Mouse (Mus musculus): ENCODE data around the gene Rtn4rl2. TPM values are rescaled to one million over a fixed set of nuclear protein-coding genes. Genes with fewer than 3 reads are reported as not detected.
"Not testable (repeated sequence)": the region's sequence is repeated elsewhere in the genome, so short reads cannot be mapped to it uniquely, and the experiment has no call there.

The Rtn4rl2 gene
- 100 to 1,000 TPM in 1 of 2 experiments, 10 to 100 TPM in 1; 99.5 to 113 TPM for total RNA-seq (2021)
- long read RNA-seq, experiment 1, transcript Rtn4rl2-203 (3 exons, 1,303 nt): major isoform, 74 of 111 reads
- long read RNA-seq, experiment 1, partial matches to known transcripts: 9 of 111 reads
- long read RNA-seq, experiment 1, other reads (novel, unspliced or antisense): 28 of 111 reads
- long read RNA-seq, experiment 2, transcript Rtn4rl2-203 (3 exons, 1,303 nt): major isoform, 65 of 107 reads
- long read RNA-seq, experiment 2, partial matches to known transcripts: 8 of 107 reads
- long read RNA-seq, experiment 2, other reads (novel, unspliced or antisense): 34 of 107 reads

DNA sequence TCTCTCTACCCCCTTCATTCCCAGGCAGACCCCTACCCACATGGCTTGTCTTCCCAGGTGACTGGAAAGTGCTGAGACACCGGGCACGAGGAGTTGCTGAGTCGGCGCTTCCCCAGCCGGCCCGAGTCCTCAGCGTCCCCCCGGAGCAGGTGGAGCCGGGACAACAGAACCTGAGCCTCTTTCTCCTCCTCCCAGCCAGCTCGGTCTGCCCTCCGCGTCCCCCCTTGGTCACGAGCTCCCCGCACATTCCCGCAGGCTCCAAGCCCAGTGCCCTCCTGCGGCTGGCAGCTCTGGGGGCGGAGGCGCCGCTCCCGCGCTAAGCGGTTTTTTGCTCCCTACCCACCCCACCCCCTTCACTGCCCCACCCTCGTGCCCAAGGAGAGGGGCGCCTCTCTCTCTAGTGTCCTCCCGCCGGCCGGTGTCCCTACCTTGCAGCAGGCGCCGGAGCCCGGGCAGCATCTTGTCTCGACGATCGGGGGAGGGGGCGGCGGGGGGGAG is at the start of gene Rtn4rl2:
TSS of gene Rtn4rl2 (minus strand) at position 477 of the 498 bp plus-strand sequence.
- DNase-seq (ENCODE audit: extremely low spot score in 1 of 2, low spot score in 2 of 2): peak in 1 of 2 experiments; percentile 37
- intact Hi-C loops (cut with DNase I): loop anchor here (10.0 kb wide), 1 partner anchor 331 kb away; no protein-coding TSS in a partner anchor
- Histone ChIP-seq H3K4me3 (peak within 1 kb of the TSS; percentile 81), H3K27ac (peak within 1 kb of the TSS; percentile 91)
- TF ChIP-seq CTCF (IDR thresholded peaks at IDR 0.05): no peak

GRCm38 (mm10) chr2:84935065-84935464 is 48.6 kb upstream of the Rtn4rl2 start:
- intact Hi-C loops (cut with DNase I): no loop called here
- DNase-seq (ENCODE audit: extremely low spot score in 1 of 2, low spot score in 2 of 2): no peak
- Histone ChIP-seq H3K27ac (no peak overlapping the region), H3K4me3 (no peak overlapping the region)
- no peak for TF ChIP-seq CTCF (IDR thresholded peaks at IDR 0.05)

DNA sequence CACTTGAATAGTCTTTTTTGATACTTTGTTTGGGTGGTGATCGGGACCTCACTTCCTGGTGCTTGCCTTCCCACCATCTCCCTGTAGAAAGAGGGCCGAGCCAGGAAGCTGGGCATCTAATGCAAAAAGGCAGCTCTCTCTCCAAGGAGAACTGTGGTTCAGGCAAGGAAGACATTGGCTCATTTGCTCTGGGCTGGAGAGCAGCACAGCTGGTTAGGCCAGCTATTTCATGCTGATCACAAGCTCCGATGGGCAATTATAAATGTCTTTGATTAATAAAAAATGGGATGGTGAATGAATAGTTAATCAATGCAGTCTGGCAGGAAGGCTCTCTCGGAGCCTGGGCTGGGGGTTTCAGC is 48.1 kb upstream of the Rtn4rl2 start:
- intact Hi-C loops (cut with DNase I): no loop called here
- Histone ChIP-seq H3K27ac (no peak overlapping the region), H3K4me3 (no peak overlapping the region)
- TF ChIP-seq CTCF (IDR thresholded peaks at IDR 0.05): no peak
- no peak for DNase-seq (ENCODE audit: extremely low spot score in 1 of 2, low spot score in 2 of 2)

- Histone ChIP-seq H3K4me3 (no peak overlapping the region), H3K27ac (no peak overlapping the region)
- DNase-seq (ENCODE audit: extremely low spot score in 1 of 2, low spot score in 2 of 2): no peak
- intact Hi-C loops (cut with DNase I): no loop called here
- no peak for TF ChIP-seq CTCF (IDR thresholded peaks at IDR 0.05)
Measured at GRCm38 (mm10) chr2:84933992-84934648, 47.6 kb upstream of the Rtn4rl2 start.

GRCm38 (mm10) chr2:84930186-84930585 is 43.7 kb upstream of the Rtn4rl2 start:
- Histone ChIP-seq H3K27ac (no peak overlapping the region), H3K4me3 (no peak overlapping the region)
- intact Hi-C loops (cut with DNase I): no loop called here
- TF ChIP-seq CTCF (IDR thresholded peaks at IDR 0.05): no peak
- DNase-seq (ENCODE audit: extremely low spot score in 1 of 2, low spot score in 2 of 2): no peak

DNA sequence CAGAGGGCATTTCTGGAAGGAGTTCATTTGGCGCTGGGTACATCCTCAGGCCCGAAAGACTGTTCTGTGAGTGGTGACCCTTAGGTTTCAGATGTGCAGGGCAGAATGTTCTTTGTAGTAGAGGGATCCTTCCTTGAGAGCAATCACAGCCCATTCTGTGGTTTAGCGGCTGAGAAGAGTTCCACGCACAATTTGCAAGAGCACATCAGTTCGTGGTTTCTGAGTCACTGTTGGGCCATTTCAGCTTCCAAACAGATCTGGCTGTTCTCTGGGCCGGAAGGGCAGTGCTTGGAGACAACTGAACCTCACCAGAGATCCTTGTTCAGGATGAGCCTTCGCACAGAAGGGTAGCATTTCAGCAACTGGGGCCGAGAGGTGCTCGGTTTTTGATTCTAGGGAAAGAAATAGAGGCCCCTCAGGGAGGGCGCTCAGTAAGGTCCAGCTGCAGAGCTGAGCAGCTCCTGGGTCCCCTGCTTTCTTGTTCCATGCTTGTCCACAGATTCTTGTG is 33.1 kb upstream of the Rtn4rl2 start:
- TF ChIP-seq CTCF (IDR thresholded peaks at IDR 0.05): no peak
- H3K4me3 ChIP-seq: no peak overlapping the region
- no peak for DNase-seq (ENCODE audit: extremely low spot score in 1 of 2, low spot score in 2 of 2)
- intact Hi-C loops (cut with DNase I): no loop called here
- no peak overlapping the region for H3K27ac ChIP-seq

DNA sequence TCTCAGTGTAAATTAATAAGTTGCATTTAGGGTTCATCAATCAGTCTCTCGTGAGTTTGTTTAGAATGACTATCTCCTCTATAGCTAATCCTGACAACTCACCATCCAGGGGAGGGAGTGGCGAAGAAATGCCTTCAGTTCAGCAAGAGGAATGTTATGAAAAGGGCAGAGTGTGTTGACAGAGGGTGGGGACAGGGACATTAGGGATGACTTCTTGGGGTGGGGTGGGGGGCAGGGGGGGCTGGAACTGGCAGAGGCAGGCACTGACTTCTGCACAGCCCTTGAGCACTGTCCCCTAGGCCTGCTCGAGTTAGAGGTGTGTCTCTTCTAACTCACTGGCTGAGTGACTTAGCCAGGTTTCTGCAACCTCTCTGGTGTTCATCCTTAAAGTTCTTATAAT is 31.7 kb upstream of the Rtn4rl2 start:
- DNase-seq (ENCODE audit: extremely low spot score in 1 of 2, low spot score in 2 of 2): no peak
- H3K27ac ChIP-seq: no peak overlapping the region
- intact Hi-C loops (cut with DNase I): no loop called here
- H3K4me3 ChIP-seq: no peak overlapping the region
- no peak for TF ChIP-seq CTCF (IDR thresholded peaks at IDR 0.05)

DNA sequence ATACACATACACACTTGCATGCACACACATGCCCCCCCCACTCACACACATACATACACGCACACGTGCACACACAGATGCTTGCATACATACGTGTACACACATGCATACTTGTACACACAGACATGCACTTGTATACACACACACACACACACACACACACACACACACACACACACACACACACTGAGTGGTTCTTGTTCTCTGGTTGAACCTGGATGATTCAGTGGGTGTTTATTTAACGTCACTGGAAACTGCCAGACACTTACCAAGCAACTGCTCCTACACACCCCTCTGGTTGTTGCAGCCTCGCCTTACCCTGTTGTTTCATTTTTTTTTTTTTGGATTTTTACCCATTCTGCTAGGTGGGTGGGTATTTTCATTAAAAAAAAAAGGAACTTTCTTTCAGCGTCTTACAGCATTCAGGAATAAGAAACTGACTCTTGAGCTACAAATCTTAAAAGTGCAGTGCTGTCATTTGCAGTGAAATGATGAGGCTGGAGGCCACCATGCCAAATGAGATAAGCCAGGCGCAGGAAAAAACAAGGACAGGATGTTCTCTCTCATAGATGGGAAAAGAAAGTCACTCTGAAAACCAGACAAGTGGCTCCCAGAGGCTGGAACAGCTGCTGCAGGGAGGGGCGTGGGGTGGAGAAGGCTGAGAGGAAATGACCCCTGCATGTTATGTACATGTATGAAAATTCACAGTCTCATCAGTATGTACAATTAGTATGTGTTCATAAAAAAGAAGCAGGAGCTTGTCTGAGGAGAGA is 30.2 kb upstream of the Rtn4rl2 start:
- intact Hi-C loops (cut with DNase I): no loop called here
- Histone ChIP-seq H3K27ac (no peak overlapping the region), H3K4me3 (no peak overlapping the region)
- no peak for DNase-seq (ENCODE audit: extremely low spot score in 1 of 2, low spot score in 2 of 2)
- TF ChIP-seq CTCF (IDR thresholded peaks at IDR 0.05): no peak

GRCm38 (mm10) chr2:84915330-84915729 is 28.8 kb upstream of the Rtn4rl2 start:
- no peak overlapping the region for H3K4me3 ChIP-seq
- intact Hi-C loops (cut with DNase I): no loop called here
- H3K27ac ChIP-seq: no peak overlapping the region
- DNase-seq (ENCODE audit: extremely low spot score in 1 of 2, low spot score in 2 of 2): no peak
- TF ChIP-seq CTCF (IDR thresholded peaks at IDR 0.05): no peak

- intact Hi-C loops (cut with DNase I): no loop called here
- H3K4me3 ChIP-seq: no peak overlapping the region
- TF ChIP-seq CTCF (IDR thresholded peaks at IDR 0.05): no peak
- no peak for DNase-seq (ENCODE audit: extremely low spot score in 1 of 2, low spot score in 2 of 2)
- H3K27ac ChIP-seq: no peak overlapping the region
Measured at GRCm38 (mm10) chr2:84913881-84914280, 27.4 kb upstream of the Rtn4rl2 start.

- Histone ChIP-seq H3K27ac (no peak overlapping the region), H3K4me3 (no peak overlapping the region)
- intact Hi-C loops (cut with DNase I): no loop called here
- no peak for TF ChIP-seq CTCF (IDR thresholded peaks at IDR 0.05)
- DNase-seq (ENCODE audit: extremely low spot score in 1 of 2, low spot score in 2 of 2): no peak
Measured at GRCm38 (mm10) chr2:84912722-84913121, 26.2 kb upstream of the Rtn4rl2 start.

DNA sequence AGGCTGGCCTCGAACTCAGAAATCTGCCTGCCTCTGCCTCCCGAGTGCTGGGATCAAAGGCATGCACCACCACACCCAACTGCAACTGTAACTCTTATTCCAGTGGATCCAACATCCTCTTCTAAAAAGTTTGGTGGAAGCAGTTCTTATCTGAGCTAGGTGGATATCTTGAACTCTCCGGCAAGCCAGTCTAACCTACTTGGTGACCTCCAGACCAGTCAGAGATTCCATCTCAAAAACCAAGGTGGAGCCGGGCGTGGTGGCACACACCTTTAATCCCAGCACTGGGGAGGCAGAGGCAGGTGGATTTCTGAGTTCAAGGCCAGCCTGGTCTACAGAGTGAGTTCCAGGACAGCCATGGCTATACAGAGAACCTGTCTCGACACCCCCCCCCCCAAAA is 10.2 kb upstream of the Rtn4rl2 start:
- intact Hi-C loops (cut with DNase I); H3K27ac ChIP-seq; H3K4me3 ChIP-seq; DNase-seq (ENCODE audit: extremely low spot score in 1 of 2, low spot score in 2 of 2): not testable (repeated sequence)
